Mouse (Mus musculus) midbrain, postnatal 0 days (tissue): ENCODE results near the gene Jag2. TPM values are rescaled to one million over a fixed set of nuclear protein-coding genes. Genes with fewer than 3 reads are reported as not detected.

ENCODE experiments used
- ATAC-seq: fragments of 200-750 bp; cut with Nextera tagmentation; 2 replicates; pipeline ENCODE4 v1.8.0; 2017; ENCODE audit warnings: moderate number of reproducible peaks, mild to moderate bottlenecking, moderate TSS enrichment, moderate library complexity; ENCODE audit not compliant: low FRiP score
- DNase-seq: peaks from one replicate; pipeline ENCODE4 v3.0.0-alpha.2; 2015; ENCODE audit warnings: low spot score
- H3K27ac ChIP-seq: fragments of 300-500 bp; sonication (generic); 2 replicates; pipeline ENCODE4 v1.5.1; 2014; ENCODE audit warnings: low read depth, mild to moderate bottlenecking, low read length, mixed read lengths
- H3K27me3 ChIP-seq: fragments of 300-500 bp; sonication (generic); 2 replicates; pipeline ENCODE4 v1.6.1; 2014; ENCODE audit warnings: low read length, control low read depth, mixed read lengths; ENCODE audit not compliant: insufficient read depth
- H3K36me3 ChIP-seq: fragments of 300-500 bp; sonication (generic); 2 replicates; pipeline ENCODE4 v1.6.1; 2014; ENCODE audit warnings: low read length, control low read depth, mixed read lengths; ENCODE audit not compliant: insufficient read depth
- H3K4me1 ChIP-seq: fragments of 300-500 bp; sonication (generic); 2 replicates; pipeline ENCODE4 v1.6.1; 2014; ENCODE audit warnings: mild to moderate bottlenecking, control low read depth, antibody characterized with exemption, low read length, mixed read lengths; ENCODE audit not compliant: insufficient read depth
- H3K4me2 ChIP-seq: fragments of 300-500 bp; sonication (generic); 2 replicates; pipeline ENCODE4 v1.6.1; 2014; ENCODE audit warnings: low read depth, mild to moderate bottlenecking, low read length, mixed read lengths; ENCODE audit not compliant: poor library complexity, severe bottlenecking
- H3K4me3 ChIP-seq: fragments of 300-500 bp; sonication (generic); 2 replicates; pipeline ENCODE4 v1.5.1; 2014; ENCODE audit warnings: low read depth, mild to moderate bottlenecking, low read length, moderate library complexity
- H3K9ac ChIP-seq: fragments of 300-500 bp; sonication (generic); replicated peaks from 2 replicates; pipeline ENCODE4 v1.6.1; 2014; ENCODE audit warnings: mild to moderate bottlenecking, low read length, moderate library complexity, mixed read lengths; ENCODE audit not compliant: poor library complexity, severe bottlenecking
- H3K9me3 ChIP-seq: fragments of 300-500 bp; sonication (generic); 2 replicates; pipeline ENCODE4 v1.6.1; 2016; ENCODE audit warnings: low read length, control low read depth
- CTCF ChIP-seq: IDR thresholded peaks from 2 replicates; pipeline ENCODE4 v1.5.1; 2016; ENCODE audit warnings: antibody characterized with exemption, mild to moderate bottlenecking
- WGBS: fragments of 180-500 bp; shearing (Covaris S2); extraction: QIAGEN DNeasy Blood & Tissue Kit; methylation state at CpG from one replicate; pipeline ENCODE4 v1.1.7; 2014; 5-methylcytosine and 5-hydroxymethylcytosine counted together
- polyA plus RNA-seq: library from polyadenylated mRNA; unstranded; fragments of >200 nt; fragmentation: Nextera tagmentation; extraction: Ambion mirVana; gene quantifications from 2 replicates; pipeline ENCODE4 v1.2.1, GENCODE M21; 2015
- total RNA-seq: library from RNA; depleted of rRNA; stranded (reverse); fragments of >200 nt; gene quantifications from 2 replicates; pipeline ENCODE4 v1.2.3, GENCODE M21; 2014

Jag2 gene
- total and polyA plus RNA-seq, 2 experiments from 2014 or later = 12.1 to 94.6 TPM

- no peaks in the 10 kb centered on the region for H3K9me3 ChIP-seq
- H3K9ac ChIP-seq = no peak overlapping the region
- peak; percentile 87 for TF ChIP-seq CTCF
- no peak overlapping the region for H3K4me2 ChIP-seq
- H3K27me3 ChIP-seq = no peaks in the 10 kb centered on the region
- peaks cover 6% of the 10 kb centered on the region for H3K4me1 ChIP-seq
- peak; percentile 21; the same call in 1 of the 2 replicates for ATAC-seq
- DNase-seq = peak; percentile 61
- no peak overlapping the region for H3K27ac ChIP-seq
- 38% methylated on average over 4 of the region's 4 CpGs for WGBS
- peaks cover 17% of the 10 kb centered on the region for H3K36me3 ChIP-seq
- H3K4me3 ChIP-seq = no peak overlapping the region
Observed at GRCm38 (mm10) chr12:112955800-112956199, 26.2 kb upstream of the Jag2 start.

- no peak for ATAC-seq
- no peaks in the 10 kb centered on the region for H3K9me3 ChIP-seq
- H3K4me2 ChIP-seq = no peak overlapping the region
- H3K4me1 ChIP-seq = peaks cover 15% of the 10 kb centered on the region
- H3K36me3 ChIP-seq = peaks cover 3% of the 10 kb centered on the region; the same call in 1 of the 2 replicates
- H3K27ac ChIP-seq = no peak overlapping the region
- DNase-seq = no peak
- no peak for TF ChIP-seq CTCF
- H3K4me3 ChIP-seq = no peak overlapping the region
- no peak overlapping the region for H3K9ac ChIP-seq
- H3K27me3 ChIP-seq = no peaks in the 10 kb centered on the region
- 80% methylated on average over 3 of the region's 3 CpGs for WGBS
Observed at GRCm38 (mm10) chr12:112952926-112953565, 23.5 kb upstream of the Jag2 start.

GRCm38 (mm10) chr12:112952433-112952832, 22.9 kb upstream of the Jag2 start:
- no peaks in the 10 kb centered on the region for H3K9me3 ChIP-seq

GRCm38 (mm10) chr12:112951150-112951842, 21.7 kb upstream of the Jag2 start:
- peaks cover 2% of the 10 kb centered on the region; the same call in 1 of the 2 replicates for H3K36me3 ChIP-seq
- peaks cover 15% of the 10 kb centered on the region for H3K4me1 ChIP-seq
- no peak for ATAC-seq
- WGBS = 24% methylated on average over 7 of the region's 7 CpGs
- H3K9me3 ChIP-seq = no peaks in the 10 kb centered on the region
- no peak for TF ChIP-seq CTCF
- no peaks in the 10 kb centered on the region for H3K27me3 ChIP-seq
- peak overlapping the region; percentile 92 for H3K4me2 ChIP-seq
- peak overlapping the region; percentile 54; the same call in 1 of the 2 replicates for H3K4me3 ChIP-seq
- no peak for DNase-seq
- peak overlapping the region; percentile 86 for H3K9ac ChIP-seq
- peak overlapping the region; percentile 84 for H3K27ac ChIP-seq

More at GRCm38 (mm10) chr12:112952433-112952832, 22.9 kb upstream of the Jag2 start:
- no peak for DNase-seq
- no peaks in the 10 kb centered on the region for H3K27me3 ChIP-seq
- WGBS = 79% methylated on average over 8 of the region's 8 CpGs
- H3K4me3 ChIP-seq = no peak overlapping the region
- TF ChIP-seq CTCF = no peak
- peaks cover 3% of the 10 kb centered on the region; the same call in 1 of the 2 replicates for H3K36me3 ChIP-seq
- H3K27ac ChIP-seq = no peak overlapping the region
- peaks cover 15% of the 10 kb centered on the region for H3K4me1 ChIP-seq
- H3K4me2 ChIP-seq = no peak overlapping the region
- no peak overlapping the region for H3K9ac ChIP-seq
- ATAC-seq = no peak

- TF ChIP-seq CTCF = no peak
- Histone ChIP-seq H3K36me3 (no peaks in the 10 kb centered on the region), H3K27ac (peak overlapping the region; percentile 84), H3K4me3 (peak overlapping the region; percentile 54), H3K27me3 (no peaks in the 10 kb centered on the region), H3K9me3 (no peaks in the 10 kb centered on the region), H3K4me2 (peak overlapping the region; percentile 92), H3K9ac (peak overlapping the region; percentile 86), H3K4me1 (peaks cover 15% of the 10 kb centered on the region)
- ATAC-seq (peak; percentile 53), DNase-seq (no peak)
- 3% methylated on average over 6 of the region's 6 CpGs for WGBS
Observed at GRCm38 (mm10) chr12:112950761-112951129, 21.2 kb upstream of the Jag2 start.
